Mouse (Mus musculus): ENCODE measurements at regions not wholly inside any gene's neighbourhood (a gene's known extent, or its start where the extent isn't known, plus 50 kb on each side); places are given as distances from the start of the nearest gene placed in this dataset.

- no peak for DNase-seq (ENCODE audit: low spot score)
These were observed 631.7 kb upstream of the Fam160b2 start for GRCm38 (mm10) chr14:71231223-71231815.

- no peak for DNase-seq (ENCODE audit: low spot score)
These were observed 631.0 kb upstream of the Fam160b2 start for GRCm38 (mm10) chr14:71230484-71231188.

GRCm38 (mm10) chr14:71229955-71230354, 630.3 kb upstream of the Fam160b2 start:
- no peak for DNase-seq (ENCODE audit: low spot score)

GRCm38 (mm10) chr14:71228894-71229446, 629.3 kb upstream of the Fam160b2 start:
- DNase-seq (ENCODE audit: low spot score), result no peak

- DNase-seq (ENCODE audit: low spot score), result no peak
These were observed 617.4 kb upstream of the Fam160b2 start for GRCm38 (mm10) chr14:71217041-71217440.

- no peak for DNase-seq (ENCODE audit: low spot score)
These were observed 611.8 kb upstream of the Fam160b2 start for GRCm38 (mm10) chr14:71211359-71211978.

- no peak for DNase-seq (ENCODE audit: low spot score)
These were observed 603.8 kb upstream of the Fam160b2 start for GRCm38 (mm10) chr14:71203459-71203858.

- no peak for DNase-seq (ENCODE audit: low spot score)
These were observed 601.3 kb upstream of the Fam160b2 start for GRCm38 (mm10) chr14:71200917-71201316.

- no peak for DNase-seq (ENCODE audit: low spot score)
These were observed 599.7 kb upstream of the Fam160b2 start for GRCm38 (mm10) chr14:71199178-71199879.

GRCm38 (mm10) chr14:71194219-71194618, 594.6 kb upstream of the Fam160b2 start:
- DNase-seq (ENCODE audit: low spot score), result no peak

GRCm38 (mm10) chr14:71192486-71192885, 592.9 kb upstream of the Fam160b2 start:
- DNase-seq (ENCODE audit: low spot score), result no peak

- no peak for DNase-seq (ENCODE audit: low spot score)
These were observed 589.7 kb upstream of the Fam160b2 start for GRCm38 (mm10) chr14:71189360-71189759.

- DNase-seq (ENCODE audit: low spot score), result no peak
These were observed 577.7 kb upstream of the Fam160b2 start for GRCm38 (mm10) chr14:71177341-71177740.

GRCm38 (mm10) chr14:71174175-71174574, 574.5 kb upstream of the Fam160b2 start:
- DNase-seq (ENCODE audit: low spot score), result no peak

GRCm38 (mm10) chr14:71159556-71159955, 559.9 kb upstream of the Fam160b2 start:
- no peak for DNase-seq (ENCODE audit: low spot score)

- no peak for DNase-seq (ENCODE audit: low spot score)
These were observed 542.8 kb upstream of the Fam160b2 start for GRCm38 (mm10) chr14:71142465-71142864.

GRCm38 (mm10) chr14:71129771-71130211, 530.2 kb upstream of the Fam160b2 start:
- no peak for DNase-seq (ENCODE audit: low spot score)

GRCm38 (mm10) chr14:71128495-71128894, 528.9 kb upstream of the Fam160b2 start:
- DNase-seq (ENCODE audit: low spot score), result no peak

GRCm38 (mm10) chr14:71118681-71119080, 519.0 kb upstream of the Fam160b2 start:
- no peak for DNase-seq (ENCODE audit: low spot score)

GRCm38 (mm10) chr14:71115798-71116432, 516.3 kb upstream of the Fam160b2 start:
- no peak for DNase-seq (ENCODE audit: low spot score)

GRCm38 (mm10) chr14:71115095-71115797, 515.6 kb upstream of the Fam160b2 start:
- no peak for DNase-seq (ENCODE audit: low spot score)

Data from ovary, postnatal 36 days (tissue).